Mouse (Mus musculus): Measurements from ENCODE around the gene Spry1. TPM values are rescaled to one million over a fixed set of nuclear protein-coding genes. Genes with fewer than 3 reads are reported as not detected.
A peak's percentile ranks its signal among the peaks of the same experiment; 100 is the strongest.
"Not testable (repeated sequence)": the region's sequence is repeated elsewhere in the genome, so short reads cannot be mapped to it uniquely, and the experiment has no call there.

Spry1 gene
- 10 to 100 TPM in 2 of 3 experiments, 1 to 10 TPM in 1; 7.9 to 19.2 (median 16.0) TPM for polyA plus RNA-seq (2017; shearing (Covaris generic))

DNA sequence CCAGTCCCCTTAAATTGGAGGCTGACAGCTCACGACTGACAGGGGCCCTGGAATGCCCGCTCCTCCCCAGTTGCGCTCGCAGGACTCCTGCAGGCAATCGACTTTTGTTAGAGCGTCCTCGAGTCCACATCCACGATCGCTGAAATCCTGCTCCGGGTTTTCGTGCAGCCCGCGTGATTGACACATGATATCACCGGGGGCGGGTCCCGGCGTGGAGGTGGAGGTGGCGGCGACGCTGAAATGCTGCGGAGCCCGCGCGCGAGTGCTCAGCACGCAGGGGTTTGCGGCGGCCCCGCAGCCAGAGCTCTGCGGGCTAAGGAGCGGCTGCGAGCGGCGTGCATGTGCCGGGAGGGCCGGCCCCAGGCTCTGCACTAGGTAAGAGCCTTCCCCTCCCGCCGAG lies at the start of gene Spry1:
Gene Spry1, plus strand, starts transcription at position 258 of the 400 bp plus-strand sequence.
- ATAC-seq = peak; percentile 73

DNA sequence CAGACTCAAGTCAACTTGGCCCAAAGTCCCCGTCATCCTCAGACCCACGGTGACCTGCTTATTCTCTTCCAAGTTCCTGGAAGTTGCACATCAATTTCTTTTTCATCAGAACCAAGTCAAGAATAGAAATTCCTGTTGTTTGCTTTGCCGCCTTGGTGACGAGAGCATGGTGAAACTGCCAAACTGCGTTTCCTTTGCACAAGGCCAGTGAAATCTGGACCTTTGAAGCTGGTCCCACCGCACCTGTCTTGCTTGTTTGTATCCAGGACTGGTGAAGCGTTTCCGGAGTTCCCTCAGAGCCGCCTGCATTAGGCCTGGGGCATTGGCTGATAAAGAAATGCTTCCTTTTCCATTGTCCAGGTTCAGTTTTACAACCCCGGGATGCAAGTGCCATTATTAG lies 44.0 kb upstream of the Spry1 start:
- no peak for ATAC-seq

DNA sequence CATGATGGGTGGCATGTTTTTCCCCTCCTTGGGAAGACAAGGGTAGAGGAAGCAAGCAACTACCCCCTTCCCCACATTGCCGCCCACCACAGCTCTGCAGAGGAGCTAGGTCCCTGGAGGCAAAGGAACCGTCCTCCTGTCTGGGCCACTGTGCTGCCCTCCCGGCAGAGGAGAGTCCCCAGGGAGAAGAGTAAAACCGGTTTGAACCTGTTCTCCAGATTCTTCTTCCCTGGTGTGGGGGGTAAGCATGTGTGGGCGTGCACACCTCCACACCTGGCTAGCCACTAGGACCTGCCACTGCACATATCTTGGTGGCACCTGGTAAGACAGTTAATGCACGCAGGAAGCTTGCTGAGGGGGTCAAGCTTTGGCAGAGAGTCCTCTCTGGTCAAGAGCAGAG lies 43.2 kb upstream of the Spry1 start:
- no peak for ATAC-seq

DNA sequence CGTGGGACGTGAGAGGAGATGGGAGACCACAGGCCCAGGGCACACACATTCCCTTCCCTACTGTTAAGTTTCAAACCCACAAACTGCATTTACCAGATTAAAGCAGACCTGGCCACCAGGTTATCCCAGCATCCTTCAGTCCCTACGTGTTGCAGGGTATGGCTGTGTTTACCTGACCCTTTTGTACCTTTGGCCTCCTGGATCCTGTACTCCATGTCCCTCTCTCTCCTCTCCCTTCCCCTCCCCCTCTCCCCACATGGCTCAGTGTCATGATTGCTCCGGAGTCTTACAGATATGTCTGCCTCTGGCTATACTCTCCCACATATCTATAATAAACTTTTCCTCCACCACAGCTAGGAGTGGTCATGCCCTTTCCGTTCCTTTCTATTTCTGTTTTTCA lies 42.5 kb upstream of the Spry1 start:
- ATAC-seq = no peak

DNA sequence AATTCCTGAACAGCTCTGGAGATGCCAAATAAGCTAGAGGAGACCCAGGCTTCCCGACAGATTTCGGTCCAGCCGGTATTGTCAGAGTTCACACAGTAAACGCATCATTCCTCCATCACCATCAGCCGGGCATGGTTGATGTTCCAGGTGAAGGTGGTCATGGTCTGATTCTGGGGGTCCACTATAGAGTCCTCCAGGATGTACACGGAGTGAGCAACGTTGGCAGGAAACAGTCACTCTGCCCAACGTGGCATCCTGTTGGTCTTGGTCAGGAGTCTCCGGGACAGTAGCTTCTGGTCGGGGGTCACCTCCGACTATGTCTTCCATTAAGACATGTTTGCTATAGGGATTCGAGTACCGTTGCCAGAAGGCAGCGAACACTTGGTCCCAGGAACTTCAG lies 40.1 kb upstream of the Spry1 start:
- ATAC-seq = not testable (repeated sequence)

DNA sequence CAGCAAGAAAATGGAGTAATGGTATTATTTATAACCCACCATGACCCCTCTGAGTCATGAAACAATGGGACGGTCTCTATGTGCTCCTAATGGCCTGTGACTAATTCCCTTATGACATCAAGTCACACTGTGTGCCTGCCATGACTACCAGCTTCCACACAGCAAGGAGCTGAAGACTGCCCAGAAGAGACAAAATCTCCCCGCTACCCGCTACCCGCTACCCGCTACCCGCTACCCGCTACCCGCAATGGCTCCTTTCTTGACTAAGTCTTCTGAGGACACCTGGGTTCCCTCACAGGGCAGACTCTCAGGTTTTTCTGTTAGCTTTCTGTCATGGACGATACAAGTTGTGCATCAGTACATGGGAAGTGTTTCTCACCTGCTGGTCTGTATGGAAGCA lies 37.4 kb upstream of the Spry1 start:
- no peak for ATAC-seq

DNA sequence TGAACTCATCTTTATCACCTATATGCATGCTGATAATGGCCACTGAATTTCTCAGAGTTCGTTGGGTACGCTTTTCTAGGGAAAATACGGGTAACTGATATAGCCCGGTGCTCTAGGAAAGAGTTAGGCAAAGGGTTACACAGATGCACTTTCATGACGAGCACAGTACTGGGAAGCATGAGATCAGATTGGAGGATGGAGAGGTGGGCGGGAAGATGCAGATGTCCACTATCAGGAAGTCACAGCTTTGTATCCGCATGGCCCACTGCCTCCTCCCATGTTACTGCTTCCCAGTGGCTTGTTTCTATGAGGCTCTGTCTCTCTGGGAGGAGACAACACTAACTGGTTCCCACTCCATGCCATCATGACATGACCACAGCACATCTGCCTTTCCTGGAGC lies 36.9 kb upstream of the Spry1 start:
- no peak for ATAC-seq

DNA sequence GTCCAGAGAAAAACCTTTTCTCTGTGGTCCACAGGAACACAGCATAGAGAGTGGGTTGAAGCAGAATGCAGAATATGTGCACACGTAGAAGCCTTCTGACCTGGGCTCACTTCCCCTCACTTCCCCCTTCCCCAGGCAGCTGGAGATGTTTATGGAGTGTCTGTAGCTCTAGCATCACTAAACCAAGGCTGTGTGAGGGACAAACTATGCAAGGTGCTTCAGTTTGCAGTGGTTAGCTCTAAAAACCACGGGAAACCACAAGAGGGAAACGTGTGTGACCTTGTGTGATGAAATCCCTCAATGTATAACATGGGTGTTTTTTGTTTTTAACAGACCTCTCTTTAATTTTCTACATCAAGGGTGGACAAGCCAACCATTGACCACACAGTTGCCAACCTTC lies 36.2 kb upstream of the Spry1 start:
- no peak for ATAC-seq

DNA sequence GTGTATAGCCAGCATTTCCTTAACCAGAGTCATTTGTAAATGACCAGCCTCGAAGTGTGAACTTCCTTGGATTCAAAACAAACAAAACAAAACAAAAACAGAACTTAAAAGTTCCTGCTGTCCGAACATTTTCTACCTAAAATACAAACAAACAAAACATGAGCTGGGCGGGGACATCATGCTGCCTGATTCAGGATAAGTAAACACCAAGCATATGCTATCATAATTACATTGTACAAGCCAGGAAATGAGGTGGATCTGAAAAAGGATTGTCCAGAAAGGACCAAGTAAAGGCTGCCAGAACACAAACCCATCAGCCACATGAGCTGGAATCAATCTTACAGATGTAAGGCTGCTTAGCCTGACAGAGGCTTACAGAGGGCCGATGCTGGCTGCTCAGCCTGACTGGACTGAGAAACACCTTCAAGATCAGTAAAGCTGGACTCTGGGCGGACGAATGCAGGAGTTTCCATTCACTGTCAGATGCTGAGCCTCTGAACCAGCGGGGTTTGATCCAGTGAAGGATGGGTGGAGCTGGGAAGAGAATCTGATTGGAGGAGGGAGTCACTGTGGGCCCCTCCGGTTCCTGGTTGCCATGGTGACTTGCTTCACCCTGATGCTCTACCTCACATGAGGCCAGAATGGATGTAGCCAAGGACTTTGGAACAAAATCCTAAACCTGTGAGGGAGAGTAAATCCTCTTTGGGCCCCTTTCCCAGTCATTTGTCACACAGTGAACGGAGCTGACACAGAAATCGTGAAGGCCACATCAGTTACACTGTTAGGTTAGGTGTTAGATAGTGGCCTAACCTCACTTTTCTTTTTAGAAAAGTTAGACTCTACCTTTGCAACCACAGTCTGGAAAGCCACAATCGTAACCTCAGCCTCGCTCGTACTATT lies 34.5 kb upstream of the Spry1 start:
- ATAC-seq = no peak

DNA sequence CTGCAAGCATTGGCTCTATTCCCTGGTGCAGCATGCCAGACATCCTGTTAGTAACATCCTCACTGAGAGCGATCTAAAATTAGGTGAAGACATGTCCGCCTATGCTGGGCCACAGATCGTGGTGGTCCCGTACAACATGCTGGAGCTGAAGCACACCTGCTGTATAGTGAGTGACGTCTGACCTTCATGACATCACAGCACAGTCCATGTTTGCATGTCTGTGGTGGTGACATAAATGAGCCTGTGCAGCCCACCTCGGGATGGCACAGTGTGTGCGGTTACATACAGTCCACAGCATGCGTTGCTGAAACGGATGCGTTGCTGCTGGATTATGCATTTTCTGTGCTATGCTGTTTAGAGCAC lies 33.9 kb upstream of the Spry1 start:
- no peak for ATAC-seq

DNA sequence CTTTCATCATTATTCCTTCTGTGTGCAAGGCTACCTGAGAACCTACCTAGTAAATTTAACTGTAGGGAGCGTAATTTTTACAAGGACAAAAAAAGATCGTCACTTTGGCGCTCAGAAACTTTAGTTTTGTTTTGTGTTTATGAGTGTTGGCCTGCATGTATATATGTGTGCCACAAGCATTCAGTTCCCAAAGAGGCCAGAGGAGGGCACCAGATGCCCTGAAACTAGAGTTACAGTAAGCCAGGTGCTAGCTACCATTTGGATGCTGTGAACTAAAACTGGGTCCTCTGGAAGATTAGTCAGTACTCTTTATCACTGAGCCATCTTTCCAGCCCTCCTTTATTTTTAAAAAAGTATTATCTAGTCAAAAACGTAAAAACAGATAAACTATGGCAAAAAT lies 30.8 kb upstream of the Spry1 start:
- no peak for ATAC-seq

DNA sequence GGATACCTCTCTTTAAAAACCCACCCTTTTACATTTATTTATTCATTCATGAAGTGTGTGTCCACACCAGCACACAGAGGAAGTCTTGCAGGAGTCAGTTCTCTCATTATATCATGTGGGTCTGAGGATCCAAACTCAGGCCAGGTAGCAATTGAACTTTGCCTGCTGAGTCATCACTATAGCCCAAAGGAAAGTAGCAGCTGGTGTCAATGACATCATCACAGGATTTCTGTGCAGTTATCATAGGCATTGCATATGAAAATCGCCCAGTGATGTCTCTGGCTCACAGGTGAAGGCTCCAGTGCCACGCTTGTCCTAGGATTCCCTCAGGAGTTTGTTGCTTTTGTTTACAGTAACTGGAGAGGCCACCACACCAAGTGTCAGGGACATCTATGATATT lies 29.1 kb upstream of the Spry1 start:
- ATAC-seq = no peak

DNA sequence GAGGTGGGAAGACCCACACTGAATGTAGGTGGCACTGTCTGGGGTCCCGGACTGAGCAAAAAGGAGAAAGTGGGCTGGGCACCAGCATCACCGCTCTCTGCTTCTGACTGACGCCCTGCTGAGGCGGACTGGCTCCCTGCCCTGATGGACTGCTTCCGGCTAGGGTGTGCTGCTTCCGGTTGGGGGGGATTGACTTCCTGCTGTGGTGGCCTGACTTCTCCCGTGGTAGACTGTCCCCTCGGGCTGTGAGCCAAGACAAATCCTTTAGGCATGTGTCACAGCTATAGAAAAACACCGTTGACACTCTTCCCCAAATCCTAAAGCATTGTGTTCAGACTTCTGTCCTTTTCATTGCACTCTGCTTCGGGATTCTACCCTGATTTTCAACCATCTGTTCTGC lies 26.0 kb upstream of the Spry1 start:
- no peak for ATAC-seq

DNA sequence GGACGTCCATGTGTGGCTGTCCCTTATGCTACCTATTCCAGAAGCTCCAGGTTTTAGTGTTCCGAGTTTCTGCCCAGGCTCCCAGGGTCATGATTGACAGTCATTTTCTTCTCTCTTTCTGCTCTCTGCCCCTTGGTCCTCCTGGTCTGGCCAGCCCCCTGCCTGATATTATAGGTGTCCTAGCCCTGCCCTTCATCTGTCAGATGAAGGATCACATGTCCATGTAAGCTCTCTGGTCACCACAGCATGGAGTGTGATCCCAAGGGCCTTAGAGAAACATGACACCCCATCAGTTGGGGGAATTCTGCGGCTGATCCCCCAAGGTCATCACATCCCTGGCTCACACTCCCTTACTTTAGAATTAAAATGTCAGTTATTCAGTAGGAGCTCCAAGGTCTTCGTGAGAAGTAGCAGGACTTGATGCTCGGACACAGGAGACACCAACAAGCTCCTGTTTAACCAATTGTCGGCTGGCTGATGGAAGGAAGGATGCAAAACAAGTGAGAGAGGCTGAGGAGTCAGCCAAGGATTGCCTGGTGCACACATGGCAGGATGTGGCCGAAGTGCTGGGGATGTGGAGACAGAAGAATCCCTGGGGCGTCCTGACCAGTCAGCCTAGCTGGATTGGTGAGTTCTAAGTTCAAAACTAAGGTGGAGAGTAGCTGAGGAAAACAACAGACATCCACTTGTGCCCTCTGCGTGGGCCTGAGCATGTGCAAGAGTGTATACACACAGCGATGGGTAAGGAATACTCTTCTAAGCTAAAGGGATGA lies 24.7 kb upstream of the Spry1 start:
- no peak for ATAC-seq

DNA sequence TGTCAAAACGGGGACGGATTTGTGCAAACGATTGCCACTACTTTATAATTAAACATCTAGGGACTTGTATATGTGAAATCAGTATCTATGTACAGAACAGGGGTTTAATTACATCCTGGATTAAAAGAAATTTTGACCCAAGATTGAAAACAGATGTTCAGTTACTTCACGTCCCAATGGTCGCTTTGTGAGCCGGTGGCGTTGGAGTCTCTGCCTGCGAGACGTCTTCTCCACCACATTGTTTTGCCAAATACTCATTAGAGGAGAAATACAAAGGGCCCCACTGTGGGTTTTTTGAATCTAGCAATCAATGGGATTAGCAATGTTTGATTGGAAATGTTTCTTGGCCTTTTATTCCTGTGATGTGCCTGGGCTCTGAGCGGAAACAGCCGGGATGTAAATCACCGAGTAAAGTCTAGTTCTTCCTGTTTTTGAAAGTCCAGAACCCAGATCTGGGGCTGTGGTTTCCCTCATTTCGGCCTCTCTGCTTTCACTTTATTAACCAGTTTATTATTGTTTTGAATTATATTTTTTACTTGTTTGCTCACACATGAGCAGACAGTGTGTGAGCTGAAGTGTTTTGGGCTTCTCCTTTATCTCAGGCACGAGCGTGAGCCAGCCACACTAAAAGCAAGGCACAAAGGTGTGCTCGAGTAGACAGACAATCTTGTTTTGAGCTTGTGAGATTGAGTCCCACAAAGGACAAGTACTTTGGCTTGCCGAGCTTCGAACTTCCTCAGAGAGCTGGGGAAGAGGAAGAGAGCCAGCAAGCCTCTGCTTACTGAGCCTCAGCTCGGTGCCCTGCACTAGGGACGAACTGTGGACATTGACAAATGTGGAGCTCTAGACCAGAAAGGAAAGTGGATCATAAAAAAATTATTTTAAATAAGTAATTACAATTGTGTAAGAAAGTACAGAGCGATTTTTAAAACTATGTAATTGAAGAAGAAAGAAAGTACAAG lies 22.9 kb upstream of the Spry1 start:
- ATAC-seq = no peak

DNA sequence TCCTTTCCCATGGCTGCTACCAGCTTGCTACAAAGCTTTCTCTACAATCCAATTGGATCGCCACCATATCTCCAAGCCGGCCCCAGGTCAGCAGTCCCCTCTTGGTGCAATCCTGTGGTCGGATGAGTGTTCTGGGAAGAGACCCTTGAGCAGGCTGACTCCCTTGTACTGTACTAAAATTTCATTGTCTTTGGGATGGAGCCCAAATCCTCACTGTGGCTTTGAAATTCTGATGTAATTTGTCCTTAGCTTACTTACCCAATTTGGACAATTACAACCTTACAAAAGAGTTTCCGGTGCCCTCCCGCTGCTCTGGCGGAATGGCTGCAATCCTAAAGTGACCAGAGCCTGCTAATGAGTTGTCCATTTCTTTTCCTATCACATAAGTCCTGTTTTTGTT lies 7.5 kb upstream of the Spry1 start:
- no peak for ATAC-seq

DNA sequence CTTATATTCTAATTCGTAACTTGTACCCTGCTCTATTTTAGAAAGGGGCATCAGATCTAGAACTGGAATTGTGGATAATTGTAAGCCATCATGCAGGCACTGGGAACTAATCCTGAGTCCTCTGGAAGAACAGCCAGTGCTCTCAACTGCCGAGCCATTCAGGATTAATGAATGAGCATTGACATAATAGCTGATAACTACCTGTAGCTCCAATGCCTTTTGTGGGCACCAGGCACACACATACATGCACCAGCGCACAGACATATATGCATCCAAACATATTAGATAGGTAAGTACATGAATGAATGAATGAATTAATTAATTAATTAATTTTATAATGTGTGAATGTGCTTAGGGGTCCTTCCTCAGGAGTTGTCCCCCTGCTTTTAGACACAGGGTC lies 7.0 kb upstream of the Spry1 start:
- ATAC-seq = no peak

DNA sequence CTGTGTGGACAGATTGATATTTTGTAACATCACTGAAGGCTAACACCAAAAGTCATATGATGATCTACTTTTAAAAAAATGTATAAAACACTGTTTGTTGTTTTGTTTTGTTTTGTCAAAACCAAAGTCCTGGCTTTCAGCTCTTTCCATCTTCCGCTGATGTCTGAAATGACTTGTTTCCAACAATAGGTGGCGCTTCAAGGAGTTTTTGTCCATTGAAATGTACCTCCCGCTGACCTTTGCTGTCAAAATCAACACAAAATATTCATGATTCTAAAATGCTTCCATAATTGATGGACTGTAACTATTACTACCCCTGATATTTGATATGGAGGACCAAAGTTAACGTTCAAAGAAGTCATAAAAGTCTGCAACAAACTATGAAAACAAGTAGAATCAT lies 5.1 kb upstream of the Spry1 start:
- peak; percentile 37 for ATAC-seq

DNA sequence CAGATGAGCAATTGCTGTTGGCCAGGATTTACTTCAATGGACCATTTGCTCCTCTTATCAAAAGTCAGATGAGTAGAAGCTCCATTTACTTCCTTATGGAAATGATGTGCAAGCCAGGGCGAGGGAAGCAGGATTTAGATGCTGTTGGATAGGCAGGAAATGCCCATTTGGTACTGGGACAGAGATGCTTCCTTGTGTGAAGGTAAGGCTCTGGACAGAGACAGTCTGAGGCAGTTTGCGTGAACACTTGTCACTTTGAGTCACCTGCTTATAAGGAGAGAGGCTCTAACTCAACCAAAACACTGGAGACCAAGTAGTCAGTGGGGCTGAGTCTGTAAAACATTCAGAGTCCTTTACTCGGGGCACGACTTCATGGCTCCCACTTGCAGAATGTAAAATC lies 2.8 kb upstream of the Spry1 start:
- no peak for ATAC-seq

DNA sequence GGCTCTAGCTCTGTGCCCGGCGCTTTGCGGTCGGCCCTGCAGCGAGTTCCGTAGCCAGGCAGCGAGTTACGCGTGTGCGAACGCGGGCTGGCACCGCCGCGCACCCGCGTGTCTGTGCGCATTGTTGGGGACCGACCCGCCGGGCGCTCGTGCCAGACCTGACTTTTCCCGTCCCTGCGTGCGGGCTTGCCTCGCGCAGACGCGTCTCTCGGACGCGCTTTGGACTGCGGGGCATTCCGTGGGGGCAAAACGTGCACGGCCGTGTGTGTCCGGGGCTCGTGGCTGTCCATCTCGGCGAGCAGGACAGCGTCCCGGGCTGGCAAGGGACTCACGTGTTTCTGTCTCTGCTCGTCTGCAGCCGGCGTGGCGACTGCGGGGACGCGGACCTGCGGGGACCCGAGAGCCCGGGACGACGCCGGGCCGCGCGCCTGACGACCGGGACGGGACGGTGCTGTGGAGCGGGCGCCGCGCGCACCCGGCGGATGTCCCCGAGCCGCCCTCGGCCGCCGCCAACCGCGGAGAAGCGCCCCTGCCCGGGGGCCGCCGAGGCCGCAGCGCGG lies 495 bp downstream of the Spry1 start:
- peak; percentile 8 for ATAC-seq

DNA sequence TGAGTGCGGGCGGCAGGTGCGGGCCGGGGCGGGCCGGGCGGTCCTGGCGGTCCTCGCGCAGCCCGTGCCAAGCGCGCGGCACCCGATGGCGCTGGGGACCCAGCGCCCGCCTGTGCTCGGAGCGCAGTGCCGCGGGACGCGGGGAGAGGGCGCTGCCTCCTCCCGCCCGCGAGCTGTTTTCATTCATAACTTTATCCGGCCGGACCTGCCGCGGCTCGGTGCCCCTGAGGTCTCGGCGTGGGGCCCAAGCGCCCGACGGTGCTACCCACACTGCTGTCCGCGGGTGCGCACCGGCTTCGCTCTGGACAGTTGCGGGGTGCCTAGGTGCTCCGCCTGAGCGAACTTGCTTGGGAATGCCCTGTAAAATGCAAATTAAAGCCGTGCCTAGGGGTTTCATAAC lies 1.1 kb downstream of the Spry1 start:
- ATAC-seq = peak; percentile 35

Data from inflammation-experienced regulatory T-cells, adult 6 months (primary cell).